Mouse (Mus musculus) cerebellum, adult 2 months (tissue): ENCODE results near the gene Abca13.

Experiments
- CTCF ChIP-seq: fragments of 200-500 bp; IDR thresholded peaks from 2 replicates; pipeline ENCODE4 v1.5.1; 2011; ENCODE audit warnings: low read depth, mild to moderate bottlenecking, control low read depth, low read length, moderate library complexity, borderline replicate concordance; ENCODE audit not compliant: insufficient read depth
- POLR2A ChIP-seq: fragments of 200-500 bp; IDR thresholded peaks from 2 replicates; pipeline ENCODE4 v1.6.1; 2011; ENCODE audit warnings: low read length, control low read depth, borderline replicate concordance; ENCODE audit not compliant: insufficient read depth

DNA sequence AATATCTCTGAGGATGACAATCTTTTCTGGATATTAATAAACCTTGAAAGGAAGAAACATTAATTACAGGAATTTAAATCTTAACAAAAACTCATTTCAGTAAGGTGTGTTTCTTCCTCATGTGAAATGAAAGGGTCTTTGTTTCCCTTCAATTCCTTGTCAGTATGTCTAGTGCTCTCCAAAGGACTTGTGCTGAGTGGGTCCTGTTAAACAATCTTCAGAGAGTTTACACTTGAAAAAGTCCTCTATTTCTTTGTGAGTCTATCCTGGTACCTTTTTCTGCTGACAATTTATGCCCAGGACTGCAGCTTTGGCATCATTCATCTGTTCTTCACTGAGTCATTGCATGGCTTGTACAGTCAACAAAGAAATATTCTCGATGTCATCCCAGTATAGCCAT is 539.6 kb downstream of the Abca13 start:
- TF ChIP-seq CTCF (no peak), POLR2A (no peak)
